Mouse (Mus musculus) lung, embryonic 15.5 days (tissue): ENCODE results near the gene Tmem200a. TPM values are rescaled to one million over a fixed set of nuclear protein-coding genes. Genes with fewer than 3 reads are reported as not detected.
A peak's percentile ranks its signal among the peaks of the same experiment; 100 is the strongest.

Experiments
- ATAC-seq: fragments of 200-750 bp; cut with Nextera tagmentation; 2 replicates; pipeline ENCODE4 v1.8.0; 2017; ENCODE audit warnings: moderate number of reproducible peaks, borderline replicate concordance; ENCODE audit not compliant: low FRiP score, low TSS enrichment; ENCODE audit errors: extremely low read depth
- H3K27ac ChIP-seq: fragments of 300-500 bp; sonication (generic); 2 replicates; pipeline ENCODE4 v1.5.1; 2015; ENCODE audit warnings: moderate library complexity, mild to moderate bottlenecking, inconsistent platforms
- H3K27me3 ChIP-seq: fragments of 300-500 bp; sonication (generic); 2 replicates; pipeline ENCODE4 v1.6.1; 2015; ENCODE audit warnings: inconsistent platforms
- H3K36me3 ChIP-seq: fragments of 300-500 bp; sonication (generic); 2 replicates; pipeline ENCODE4 v1.6.1; 2015; ENCODE audit warnings: inconsistent platforms
- H3K4me1 ChIP-seq: fragments of 300-500 bp; sonication (generic); 2 replicates; pipeline ENCODE4 v1.6.1; 2015; ENCODE audit warnings: inconsistent platforms
- H3K4me2 ChIP-seq: fragments of 300-500 bp; sonication (generic); 2 replicates; pipeline ENCODE4 v1.6.1; 2015; ENCODE audit warnings: inconsistent platforms, mild to moderate bottlenecking, moderate library complexity
- H3K4me3 ChIP-seq: fragments of 300-500 bp; sonication (generic); 2 replicates; pipeline ENCODE4 v1.5.1; 2015; ENCODE audit warnings: mild to moderate bottlenecking, inconsistent platforms
- H3K9ac ChIP-seq: fragments of 300-500 bp; sonication (generic); 2 replicates; pipeline ENCODE4 v1.6.1; 2015; ENCODE audit warnings: inconsistent platforms
- H3K9me3 ChIP-seq: fragments of 300-500 bp; sonication (generic); 2 replicates; pipeline ENCODE4 v1.6.1; 2016; ENCODE audit warnings: inconsistent platforms
- WGBS: fragments of 180-500 bp; shearing (Covaris S2); methylation state at CpG from one replicate; pipeline ENCODE4 v1.1.7; 2015; 5-methylcytosine and 5-hydroxymethylcytosine counted together
- polyA plus RNA-seq: library from polyadenylated mRNA; unstranded; fragments of >200 nt; fragmentation: Nextera tagmentation; extraction: Ambion mirVana; gene quantifications from 2 replicates; pipeline ENCODE4 v1.2.1, GENCODE M21; 2015

Gene Tmem200a
- polyA plus RNA-seq: 4.4 and 6.7 TPM in 2 replicates

- H3K27me3 ChIP-seq: peaks cover 19% of the 10 kb centered on the region
- H3K4me1 ChIP-seq: 0 out of 2 replicates have a peak, but pooled peaks cover 8% of the 10 kb centered on the region
- WGBS: 1% methylated on average over 46 of the region's 46 CpGs
- ATAC-seq: peak; percentile 72
- H3K4me3 ChIP-seq: peak within 1 kb of the TSS; percentile 50
- H3K9ac ChIP-seq: peak within 1 kb of the TSS; percentile 32
- H3K36me3 ChIP-seq: no peaks in the 10 kb centered on the region
- peak within 1 kb of the TSS; percentile 91 for H3K4me2 ChIP-seq
- no peak within 1 kb of the TSS for H3K27ac ChIP-seq
- no peaks in the 10 kb centered on the region for H3K9me3 ChIP-seq
These were observed at the start of gene Tmem200a for GRCm38 (mm10) chr10:26078521-26079142. Tmem200a (minus strand) TSS chr10:26079052.

- Histone ChIP-seq H3K4me2 (no peak overlapping the region), H3K4me1 (no peaks in the 10 kb centered on the region), H3K36me3 (no peaks in the 10 kb centered on the region), H3K9me3 (no peaks in the 10 kb centered on the region), H3K4me3 (no peak overlapping the region), H3K27ac (no peak overlapping the region), H3K27me3 (no peaks in the 10 kb centered on the region), H3K9ac (no peak overlapping the region)
- ATAC-seq: no peak
- WGBS: 58% methylated on average over 1 of the region's 1 CpGs
These were observed 41.0 kb upstream of the Tmem200a start for GRCm38 (mm10) chr10:26119822-26120183.

GRCm38 (mm10) chr10:26119067-26119821 is 40.4 kb upstream of the Tmem200a start:
- Histone ChIP-seq H3K9me3 (no peaks in the 10 kb centered on the region), H3K4me3 (no peak overlapping the region), H3K36me3 (no peaks in the 10 kb centered on the region), H3K9ac (no peak overlapping the region), H3K4me1 (no peaks in the 10 kb centered on the region), H3K27me3 (no peaks in the 10 kb centered on the region), H3K27ac (no peak overlapping the region), H3K4me2 (no peak overlapping the region)
- WGBS: 86% methylated on average over 6 of the region's 6 CpGs
- no peak for ATAC-seq

GRCm38 (mm10) chr10:26114409-26114808 is 35.6 kb upstream of the Tmem200a start:
- ATAC-seq: no peak
- no peaks in the 10 kb centered on the region for H3K4me1 ChIP-seq
- H3K9me3 ChIP-seq: no peaks in the 10 kb centered on the region
- H3K4me3 ChIP-seq: no peak overlapping the region
- H3K4me2 ChIP-seq: no peak overlapping the region
- no peaks in the 10 kb centered on the region for H3K36me3 ChIP-seq
- H3K27me3 ChIP-seq: no peaks in the 10 kb centered on the region
- 78% methylated on average over 4 of the region's 4 CpGs for WGBS
- no peak overlapping the region for H3K27ac ChIP-seq
- no peak overlapping the region for H3K9ac ChIP-seq

GRCm38 (mm10) chr10:26103330-26103982 is 24.6 kb upstream of the Tmem200a start:
- no peak for ATAC-seq

GRCm38 (mm10) chr10:26082081-26082480 is 3.2 kb upstream of the Tmem200a start:
- no peak for ATAC-seq
- no peak overlapping the region for H3K9ac ChIP-seq
- H3K36me3 ChIP-seq: no peaks in the 10 kb centered on the region
- no peak overlapping the region for H3K27ac ChIP-seq
- H3K9me3 ChIP-seq: no peaks in the 10 kb centered on the region
- no peak overlapping the region for H3K4me3 ChIP-seq
- H3K4me2 ChIP-seq: no peak overlapping the region
- WGBS: 55% methylated on average over 4 of the region's 4 CpGs
- H3K27me3 ChIP-seq: peaks cover 19% of the 10 kb centered on the region
- 0 out of 2 replicates have a peak, but pooled peaks cover 8% of the 10 kb centered on the region for H3K4me1 ChIP-seq

More at GRCm38 (mm10) chr10:26103330-26103982, 24.6 kb upstream of the Tmem200a start:
- H3K27me3 ChIP-seq: no peaks in the 10 kb centered on the region
- no peak overlapping the region for H3K4me2 ChIP-seq
- no peak overlapping the region for H3K4me3 ChIP-seq
- H3K4me1 ChIP-seq: no peaks in the 10 kb centered on the region
- no peaks in the 10 kb centered on the region for H3K36me3 ChIP-seq
- WGBS: 70% methylated on average over 3 of the region's 3 CpGs
- no peak overlapping the region for H3K9ac ChIP-seq
- no peak overlapping the region for H3K27ac ChIP-seq
- H3K9me3 ChIP-seq: no peaks in the 10 kb centered on the region

GRCm38 (mm10) chr10:26079678-26080077 is 826 bp upstream of the Tmem200a start:
- ATAC-seq: no peak
- Histone ChIP-seq H3K9ac (no peak overlapping the region), H3K4me2 (no peak overlapping the region), H3K4me3 (no peak overlapping the region), H3K27me3 (peaks cover 19% of the 10 kb centered on the region), H3K36me3 (no peaks in the 10 kb centered on the region), H3K4me1 (0 out of 2 replicates have a peak, but pooled peaks cover 8% of the 10 kb centered on the region), H3K27ac (no peak overlapping the region), H3K9me3 (no peaks in the 10 kb centered on the region)
- WGBS: 66% methylated on average over 3 of the region's 3 CpGs

- Histone ChIP-seq H3K4me2 (peak within 1 kb of the TSS; percentile 91), H3K4me3 (peak within 1 kb of the TSS; percentile 50), H3K27me3 (peaks cover 19% of the 10 kb centered on the region), H3K36me3 (no peaks in the 10 kb centered on the region), H3K27ac (no peak within 1 kb of the TSS), H3K9me3 (no peaks in the 10 kb centered on the region), H3K9ac (peak within 1 kb of the TSS; percentile 32), H3K4me1 (0 out of 2 replicates have a peak, but pooled peaks cover 8% of the 10 kb centered on the region)
- WGBS: 3% methylated on average over 52 of the region's 52 CpGs
- peak; percentile 64; the same call in 1 of the 2 replicates for ATAC-seq
These were observed 976 bp downstream of the Tmem200a start, which contains the start of gene Gm9767 for GRCm38 (mm10) chr10:26077671-26078481. Gm9767 (plus strand) TSS chr10:26078255.

- 0 out of 2 replicates have a peak, but pooled peaks cover 8% of the 10 kb centered on the region for H3K4me1 ChIP-seq
- no peak overlapping the region for H3K9ac ChIP-seq
- H3K27me3 ChIP-seq: peaks cover 19% of the 10 kb centered on the region
- WGBS: 79% methylated on average over 9 of the region's 9 CpGs
- H3K36me3 ChIP-seq: no peaks in the 10 kb centered on the region
- no peaks in the 10 kb centered on the region for H3K9me3 ChIP-seq
- H3K27ac ChIP-seq: no peak overlapping the region
- no peak overlapping the region for H3K4me2 ChIP-seq
- no peak for ATAC-seq
- H3K4me3 ChIP-seq: no peak overlapping the region
These were observed 1.9 kb downstream of the Tmem200a start for GRCm38 (mm10) chr10:26076949-26077348.

GRCm38 (mm10) chr10:26071986-26072385 is 6.9 kb downstream of the Tmem200a start:
- ATAC-seq: no peak
- H3K27ac ChIP-seq: no peak overlapping the region
- H3K36me3 ChIP-seq: no peaks in the 10 kb centered on the region
- WGBS: 81% methylated on average over 5 of the region's 5 CpGs
- no peaks in the 10 kb centered on the region for H3K9me3 ChIP-seq
- no peak overlapping the region for H3K9ac ChIP-seq
- H3K4me1 ChIP-seq: no peaks in the 10 kb centered on the region
- no peak overlapping the region for H3K4me3 ChIP-seq
- no peaks in the 10 kb centered on the region for H3K27me3 ChIP-seq
- no peak overlapping the region for H3K4me2 ChIP-seq

- Histone ChIP-seq H3K9ac (no peak overlapping the region), H3K4me2 (no peak overlapping the region), H3K27me3 (no peaks in the 10 kb centered on the region), H3K27ac (no peak overlapping the region), H3K4me1 (no peaks in the 10 kb centered on the region), H3K9me3 (no peaks in the 10 kb centered on the region), H3K36me3 (no peaks in the 10 kb centered on the region), H3K4me3 (no peak overlapping the region)
- WGBS: 78% methylated on average over 4 of the region's 4 CpGs
- no peak for ATAC-seq
These were observed 15.8 kb downstream of the Tmem200a start for GRCm38 (mm10) chr10:26063071-26063470.
